Mouse (Mus musculus) T-cell, adult 2 months (primary cell): ENCODE results near the gene Prmt8.

Experiments used
- DNase-seq: peaks from one replicate; pipeline ENCODE4 v3.0.0; 2022; ENCODE audit warnings: low spot score

The Prmt8 gene

GRCm38 (mm10) chr6:127661717-127662292 is 107.5 kb downstream of the Prmt8 start:
- DNase-seq, result no peak

GRCm38 (mm10) chr6:127659966-127660365 is 109.3 kb downstream of the Prmt8 start:
- no peak for DNase-seq

- no peak for DNase-seq
Measured at GRCm38 (mm10) chr6:127659472-127659871, 109.8 kb downstream of the Prmt8 start.

- no peak for DNase-seq
Measured at GRCm38 (mm10) chr6:127657152-127657551, 112.1 kb downstream of the Prmt8 start.

GRCm38 (mm10) chr6:127655988-127656387 is 113.3 kb downstream of the Prmt8 start:
- DNase-seq, result no peak

GRCm38 (mm10) chr6:127641077-127641801 is 128.0 kb downstream of the Prmt8 start:
- no peak for DNase-seq
